Mouse (Mus musculus) telencephalon, adult 2 months (tissue): ENCODE measurements at regions not wholly inside any gene's neighbourhood (a gene's known extent, or its start where the extent isn't known, plus 50 kb on each side); places are given as distances from the start of the nearest gene placed in this dataset.

Experiments used
- DNase-seq: peaks from one replicate; pipeline ENCODE4 v3.0.0-alpha.2; 2011; ENCODE audit warnings: low read depth, low spot score

GRCm38 (mm10) chr16:77237272-77237603 lies 223.7 kb downstream of the Usp25 start:
- DNase-seq = no peak

GRCm38 (mm10) chr16:77236509-77237271 lies 223.2 kb downstream of the Usp25 start:
- peak; percentile 90 for DNase-seq

DNA sequence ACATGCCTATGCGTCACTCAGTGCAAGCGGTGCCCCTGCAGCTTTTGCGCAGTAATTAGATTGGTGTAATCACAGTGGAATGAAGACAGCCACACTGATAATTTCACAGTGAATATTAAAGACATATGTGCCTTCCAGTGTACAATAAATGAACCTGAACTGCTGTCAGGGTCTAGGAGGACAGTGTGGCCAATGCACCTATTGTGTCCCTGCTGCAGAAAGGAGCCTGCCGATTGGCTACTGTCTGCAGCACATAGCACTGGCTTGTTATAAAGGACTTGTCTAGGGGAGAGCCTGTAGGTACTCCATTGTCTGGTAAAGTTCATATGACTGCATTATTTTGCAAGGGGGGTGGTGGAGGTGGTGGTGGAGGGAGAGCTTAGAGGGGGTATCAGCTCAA lies 222.5 kb downstream of the Usp25 start:
- peak; percentile 57 for DNase-seq

DNA sequence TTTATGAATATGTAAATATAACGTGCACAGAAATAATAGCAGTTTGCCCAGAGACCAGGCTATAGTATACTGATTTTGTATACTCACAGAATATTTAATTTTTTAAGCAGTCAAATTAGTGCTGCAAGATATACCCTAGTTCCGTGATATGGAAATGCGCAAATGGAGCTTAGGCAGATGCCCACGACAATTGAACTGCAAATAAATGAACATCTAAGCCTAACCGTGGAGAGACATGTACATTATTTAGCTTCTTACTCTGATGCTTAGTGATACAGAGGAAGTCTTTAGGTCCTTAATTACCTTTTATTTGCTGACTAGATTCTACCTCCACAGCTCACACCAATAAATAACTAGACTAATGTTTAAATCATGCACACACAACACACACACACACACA lies 221.9 kb downstream of the Usp25 start:
- DNase-seq = no peak
